Mouse (Mus musculus): ENCODE data around the gene Vps37d. TPM values are rescaled to one million over a fixed set of nuclear protein-coding genes. Genes with fewer than 3 reads are reported as not detected.

The Vps37d gene
- polyA plus RNA-seq (2016; fragmentation: Nextera tagmentation; extraction: Ambion mirVana), result 7.2 and 11.2 TPM in 2 replicates

GRCm38 (mm10) chr5:135077564-135078481, at the start of gene Vps37d:
TSS of gene Vps37d (minus strand) at chr5:135078266.
- H3K27me3 ChIP-seq (ENCODE audit: low read depth, poor library complexity, severe bottlenecking), result peaks cover 13% of the 10 kb centered on the region; the same call in 1 of the 2 replicates
- H3K27ac ChIP-seq (replicated peaks), result peak within 1 kb of the TSS; percentile 97
- H3K9me3 ChIP-seq (replicated peaks), result no peaks in the 10 kb centered on the region
- H3K36me3 ChIP-seq, result peaks cover 26% of the 10 kb centered on the region
- peak; percentile 94 for DNase-seq (ENCODE audit: low spot score)
- peaks cover 37% of the 10 kb centered on the region for H3K4me1 ChIP-seq
- H3K4me3 ChIP-seq, result peak within 1 kb of the TSS; percentile 98
- WGBS, result under 1% methylated on average over 69 of the region's 83 CpGs

- H3K27ac ChIP-seq (replicated peaks), result no peak overlapping the region
- DNase-seq (ENCODE audit: low spot score), result no peak
- no peak overlapping the region for H3K4me3 ChIP-seq
- no peaks in the 10 kb centered on the region for H3K4me1 ChIP-seq
- peaks cover 14% of the 10 kb centered on the region for H3K27me3 ChIP-seq (ENCODE audit: low read depth, poor library complexity, severe bottlenecking)
- WGBS, result 76% methylated on average over 6 of the region's 6 CpGs
- H3K9me3 ChIP-seq (replicated peaks), result no peaks in the 10 kb centered on the region
- H3K36me3 ChIP-seq, result no peaks in the 10 kb centered on the region
Measured at GRCm38 (mm10) chr5:135127669-135128068, 49.6 kb upstream of the Vps37d start.

- Histone ChIP-seq H3K4me1 (no peaks in the 10 kb centered on the region), H3K36me3 (no peaks in the 10 kb centered on the region), H3K27me3 (ENCODE audit: low read depth, poor library complexity, severe bottlenecking) (peaks cover 17% of the 10 kb centered on the region), H3K27ac (replicated peaks) (no peak overlapping the region), H3K9me3 (replicated peaks) (no peaks in the 10 kb centered on the region), H3K4me3 (no peak overlapping the region)
- no peak for DNase-seq (ENCODE audit: low spot score)
- WGBS, result 64% methylated on average over 6 of the region's 6 CpGs
Measured at GRCm38 (mm10) chr5:135126121-135126520, 48.1 kb upstream of the Vps37d start.

DNA sequence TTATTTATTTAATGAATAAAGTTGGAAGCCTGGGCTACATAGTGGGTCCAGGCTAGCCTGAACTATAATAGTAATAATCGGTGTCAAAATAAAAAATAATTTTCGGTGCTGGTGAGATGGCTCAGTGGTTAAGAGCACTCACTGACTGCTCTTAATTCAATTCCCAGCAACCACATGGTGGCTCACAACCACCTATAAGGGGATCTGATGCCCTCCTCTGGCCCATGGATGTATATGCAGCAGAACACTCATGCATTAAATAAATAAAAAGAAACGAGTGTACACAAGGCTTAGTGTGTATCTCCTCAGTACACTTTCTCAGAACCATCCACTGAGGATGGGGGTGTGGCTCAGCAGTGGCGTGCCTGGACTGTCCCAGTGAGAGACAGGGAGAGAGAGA, 42.7 kb upstream of the Vps37d start:
- DNase-seq (ENCODE audit: low spot score), result no peak
- H3K4me3 ChIP-seq, result no peak overlapping the region
- no peak overlapping the region for H3K27ac ChIP-seq (replicated peaks)
- WGBS, result 70% methylated on average over 4 of the region's 4 CpGs
- no peaks in the 10 kb centered on the region for H3K36me3 ChIP-seq
- H3K4me1 ChIP-seq, result peaks cover 5% of the 10 kb centered on the region
- H3K27me3 ChIP-seq (ENCODE audit: low read depth, poor library complexity, severe bottlenecking), result peaks cover 22% of the 10 kb centered on the region
- no peaks in the 10 kb centered on the region for H3K9me3 ChIP-seq (replicated peaks)

- peaks cover 22% of the 10 kb centered on the region for H3K27me3 ChIP-seq (ENCODE audit: low read depth, poor library complexity, severe bottlenecking)
- H3K9me3 ChIP-seq (replicated peaks), result no peaks in the 10 kb centered on the region
- peaks cover 5% of the 10 kb centered on the region for H3K4me1 ChIP-seq
- H3K27ac ChIP-seq (replicated peaks), result no peak overlapping the region
- H3K4me3 ChIP-seq, result no peak overlapping the region
- no peaks in the 10 kb centered on the region for H3K36me3 ChIP-seq
- DNase-seq (ENCODE audit: low spot score), result peak; percentile 64
- WGBS, result 38% methylated on average over 6 of the region's 6 CpGs
Measured at GRCm38 (mm10) chr5:135118589-135119081, 40.6 kb upstream of the Vps37d start.

DNA sequence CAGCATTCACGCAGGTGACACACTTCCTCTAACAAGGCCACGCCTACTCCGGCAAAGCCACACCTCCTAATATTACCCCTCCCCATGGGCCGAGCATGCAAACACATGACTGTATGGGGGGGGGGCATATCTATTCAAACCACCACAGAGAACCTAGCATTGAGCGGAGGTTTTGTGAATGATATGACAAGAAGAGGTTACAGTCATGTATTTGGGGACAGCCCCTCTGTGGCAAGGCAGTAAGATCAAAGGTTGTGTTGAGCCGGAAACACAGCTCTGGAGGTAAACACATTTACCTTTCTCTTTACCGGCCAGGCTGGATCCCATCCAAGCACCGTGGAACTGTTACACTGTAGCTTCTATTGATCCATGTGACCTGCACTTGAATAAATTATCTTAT, 37.2 kb upstream of the Vps37d start:
- H3K27me3 ChIP-seq (ENCODE audit: low read depth, poor library complexity, severe bottlenecking), result peaks cover 7% of the 10 kb centered on the region; the same call in 1 of the 2 replicates
- DNase-seq (ENCODE audit: low spot score), result no peak
- WGBS, result 92% methylated on average over 8 of the region's 8 CpGs
- no peaks in the 10 kb centered on the region for H3K36me3 ChIP-seq
- no peaks in the 10 kb centered on the region for H3K9me3 ChIP-seq (replicated peaks)
- H3K4me3 ChIP-seq, result no peak overlapping the region
- H3K4me1 ChIP-seq, result peaks cover 5% of the 10 kb centered on the region
- H3K27ac ChIP-seq (replicated peaks), result no peak overlapping the region

DNA sequence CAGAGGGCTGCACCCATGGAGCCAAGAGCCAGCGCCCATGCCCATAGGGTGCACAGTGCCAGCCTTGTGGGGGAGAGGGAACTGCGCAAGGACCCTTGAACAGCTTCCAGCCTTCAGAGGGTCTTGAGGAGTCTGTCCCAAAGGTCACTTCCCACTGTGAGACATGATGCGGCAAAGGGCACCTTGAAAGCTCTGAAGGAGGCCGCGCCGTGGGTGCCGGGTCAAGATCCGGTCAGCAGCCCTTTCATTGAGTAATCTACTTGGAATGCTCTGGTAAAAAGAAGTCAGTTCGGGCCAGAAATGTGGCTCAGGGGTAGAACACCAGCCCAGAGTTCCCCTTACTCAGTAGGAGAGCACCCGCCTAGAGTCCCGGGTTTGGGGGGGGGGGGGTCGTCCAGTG, 35.7 kb upstream of the Vps37d start:
- Histone ChIP-seq H3K36me3 (no peaks in the 10 kb centered on the region), H3K9me3 (replicated peaks) (no peaks in the 10 kb centered on the region), H3K4me1 (peaks cover 3% of the 10 kb centered on the region), H3K4me3 (no peak overlapping the region), H3K27me3 (ENCODE audit: low read depth, poor library complexity, severe bottlenecking) (peaks cover 21% of the 10 kb centered on the region), H3K27ac (replicated peaks) (no peak overlapping the region)
- whole genome bisulfite sequencing, result 87% methylated on average over 12 of the region's 12 CpGs
- DNase-seq (ENCODE audit: low spot score), result no peak

- Histone ChIP-seq H3K4me1 (peaks cover 23% of the 10 kb centered on the region), H3K9me3 (replicated peaks) (no peaks in the 10 kb centered on the region), H3K4me3 (no peak overlapping the region), H3K27me3 (ENCODE audit: low read depth, poor library complexity, severe bottlenecking) (peaks cover 59% of the 10 kb centered on the region), H3K27ac (replicated peaks) (no peak overlapping the region), H3K36me3 (no peaks in the 10 kb centered on the region)
- 69% methylated on average over 6 of the region's 6 CpGs for WGBS
- DNase-seq (ENCODE audit: low spot score), result no peak
Measured at GRCm38 (mm10) chr5:135109976-135110375, 31.9 kb upstream of the Vps37d start.

- Histone ChIP-seq H3K4me1 (peaks cover 23% of the 10 kb centered on the region), H3K9me3 (replicated peaks) (no peaks in the 10 kb centered on the region), H3K27ac (replicated peaks) (no peak overlapping the region), H3K36me3 (no peaks in the 10 kb centered on the region), H3K4me3 (no peak overlapping the region), H3K27me3 (ENCODE audit: low read depth, poor library complexity, severe bottlenecking) (peaks cover 63% of the 10 kb centered on the region)
- 93% methylated on average over 3 of the region's 3 CpGs for WGBS
- DNase-seq (ENCODE audit: low spot score), result no peak
Measured at GRCm38 (mm10) chr5:135109426-135109825, 31.4 kb upstream of the Vps37d start.

DNA sequence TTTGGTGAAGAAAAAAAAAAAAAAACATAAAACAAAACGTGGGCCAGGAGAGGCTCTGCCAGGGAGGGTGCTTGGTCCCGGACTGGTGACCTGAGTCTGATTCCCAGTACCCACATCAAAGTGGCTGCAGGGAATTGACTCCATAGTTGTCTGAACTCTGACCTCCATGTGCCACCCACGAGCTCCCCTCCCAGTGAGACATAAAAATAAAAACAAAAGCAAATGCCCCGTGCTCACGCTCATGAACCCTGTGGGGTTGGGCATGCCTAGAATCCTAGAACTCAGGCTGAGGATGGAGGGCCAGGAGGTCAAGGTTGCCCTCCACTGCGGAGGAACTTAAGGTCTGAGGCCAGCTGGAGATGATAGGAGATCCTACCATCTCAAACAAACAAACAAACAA, 31.0 kb upstream of the Vps37d start:
- no peak overlapping the region for H3K27ac ChIP-seq (replicated peaks)
- no peaks in the 10 kb centered on the region for H3K9me3 ChIP-seq (replicated peaks)
- H3K27me3 ChIP-seq (ENCODE audit: low read depth, poor library complexity, severe bottlenecking), result peaks cover 63% of the 10 kb centered on the region
- H3K4me3 ChIP-seq, result no peak overlapping the region
- no peaks in the 10 kb centered on the region for H3K36me3 ChIP-seq
- no peak for DNase-seq (ENCODE audit: low spot score)
- peaks cover 23% of the 10 kb centered on the region for H3K4me1 ChIP-seq
- WGBS, result 52% methylated on average over 6 of the region's 6 CpGs

GRCm38 (mm10) chr5:135107521-135108501, 29.7 kb upstream of the Vps37d start:
- WGBS, result 11% methylated on average over 40 of the region's 40 CpGs
- H3K4me3 ChIP-seq, result peak overlapping the region; percentile 67
- H3K4me1 ChIP-seq, result peaks cover 23% of the 10 kb centered on the region
- peaks cover 63% of the 10 kb centered on the region for H3K27me3 ChIP-seq (ENCODE audit: low read depth, poor library complexity, severe bottlenecking)
- H3K27ac ChIP-seq (replicated peaks), result peak overlapping the region; percentile 77; the same call in 1 of the 2 replicates
- DNase-seq (ENCODE audit: low spot score), result peak; percentile 63
- no peaks in the 10 kb centered on the region for H3K9me3 ChIP-seq (replicated peaks)
- H3K36me3 ChIP-seq, result no peaks in the 10 kb centered on the region

DNA sequence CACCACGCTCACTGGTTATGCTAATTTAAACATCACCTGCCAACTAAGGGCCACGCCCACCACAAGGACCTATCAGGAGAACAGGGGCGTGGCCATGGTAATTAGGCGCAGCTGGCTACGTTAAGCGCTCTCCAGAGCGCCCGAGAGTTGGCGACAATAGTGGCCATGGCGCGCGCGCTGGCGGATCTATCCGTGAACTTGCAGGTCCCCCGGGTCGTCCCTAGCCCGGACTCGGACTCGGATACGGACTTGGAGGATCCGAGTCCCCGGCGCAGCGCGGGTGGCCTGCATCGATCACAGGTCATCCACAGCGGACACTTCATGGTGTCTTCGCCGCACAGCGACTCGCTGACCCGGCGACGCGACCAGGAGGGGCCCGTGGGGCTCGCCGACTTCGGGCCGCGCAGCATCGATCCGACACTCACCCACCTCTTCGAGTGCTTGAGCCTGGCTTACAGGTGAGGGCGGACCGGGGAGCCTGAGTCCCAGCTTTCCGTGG, 28.7 kb upstream of the Vps37d start:
- DNase-seq (ENCODE audit: low spot score), result peak; percentile 88
- H3K36me3 ChIP-seq, result no peaks in the 10 kb centered on the region
- no peaks in the 10 kb centered on the region for H3K9me3 ChIP-seq (replicated peaks)
- under 1% methylated on average over 48 of the region's 48 CpGs for WGBS
- peak overlapping the region; percentile 67 for H3K4me3 ChIP-seq
- H3K27me3 ChIP-seq (ENCODE audit: low read depth, poor library complexity, severe bottlenecking), result peaks cover 63% of the 10 kb centered on the region
- peak overlapping the region; percentile 77 for H3K27ac ChIP-seq (replicated peaks)
- H3K4me1 ChIP-seq, result peaks cover 23% of the 10 kb centered on the region

Data from midbrain, embryonic 10.5 days (tissue).